Comparison of ENCODE assay signal across 19 mouse cellular contexts in genomic region chr19:5685861-5686260, GRCm38 (mm10). TPM values are rescaled to one million over a fixed set of nuclear protein-coding genes. Genes with fewer than 3 reads are reported as not detected.
"Had no signal": no experiment of that assay in that cellular context is flagged by ENCODE, and none has a peak within 500 bp of the region (broad histone marks: within the 10 kb centered on the region; RNA-seq: fewer than 3 reads in every experiment).

No protein-coding gene starts in this region.

- H3K27ac ChIP-seq: kidney, embryonic 15.5 days; limb, embryonic 15.5 days; midbrain, embryonic 10.5 days; neural tube, embryonic 12.5 days had no signal

- H3K4me2 ChIP-seq: kidney, embryonic 15.5 days; limb, embryonic 15.5 days; lung, embryonic 14.5 days; neural tube, embryonic 12.5 days had no signal

- DNase-seq: kidney, adult 2 months; kidney, postnatal 14 days; layer of hippocampus, adult 9-11 months; layer of hippocampus, postnatal 36 days; lung, embryonic 14.5 days; lung, postnatal 10 days; lung, postnatal 4 days; midbrain, embryonic 14.5 days; retina, postnatal 1 day; right cerebral cortex, postnatal 14 days had no signal

- H3K4me3 ChIP-seq: kidney, embryonic 15.5 days; limb, embryonic 15.5 days; myocyte had no signal

- H3K27me3 ChIP-seq: kidney, embryonic 15.5 days; limb, embryonic 15.5 days; neural tube, embryonic 12.5 days had no signal

- H3K9ac ChIP-seq: kidney, embryonic 15.5 days; limb, embryonic 15.5 days; lung, embryonic 14.5 days; neural tube, embryonic 12.5 days had no signal

- H3K9me3 ChIP-seq: kidney, embryonic 15.5 days; limb, embryonic 15.5 days; midbrain, embryonic 10.5 days; neural tube, embryonic 12.5 days had no signal

RNA-seq across cellular contexts. Expression of gene Kcnk7, which starts 18.3 kb away (rescaled TPM):
- total RNA-seq: layer of hippocampus, postnatal 36 days; left cerebral cortex, postnatal 25 days; megakaryocyte, adult 5-6 weeks had no signal
- polyA plus RNA-seq: large intestine, adult 2 months; limb, embryonic 11.5 days; midbrain, embryonic 10.5 days had no signal
